Mouse (Mus musculus) intestine, embryonic 14.5 days (tissue): Measurements from ENCODE around the gene Ankdd1b. TPM values are rescaled to one million over a fixed set of nuclear protein-coding genes. Genes with fewer than 3 reads are reported as not detected.

ENCODE experiments used
- ATAC-seq: fragments of 200-750 bp; cut with Nextera tagmentation; replicated peaks from 2 replicates; pipeline ENCODE4 v1.8.0; 2017; ENCODE audit warnings: low read depth, moderate number of reproducible peaks, moderate TSS enrichment, moderate library complexity; ENCODE audit not compliant: low FRiP score, low TSS enrichment
- DNase-seq: peaks from one replicate; pipeline ENCODE4 v3.0.0-alpha.2; 2018; ENCODE audit warnings: low spot score
- H3K27ac ChIP-seq: fragments of 300-500 bp; sonication (generic); 2 replicates; pipeline ENCODE4 v1.5.1; 2014; ENCODE audit warnings: low read depth, mild to moderate bottlenecking, control low read depth
- H3K27me3 ChIP-seq: fragments of 300-500 bp; sonication (generic); replicated peaks from 2 replicates; pipeline ENCODE4 v1.6.1; 2014; ENCODE audit warnings: low read length, control low read depth; ENCODE audit not compliant: control insufficient read depth, insufficient read depth
- H3K36me3 ChIP-seq: fragments of 300-500 bp; sonication (generic); 2 replicates; pipeline ENCODE4 v1.6.1; 2014; ENCODE audit warnings: low read length, control low read depth; ENCODE audit not compliant: control insufficient read depth, insufficient read depth
- H3K4me1 ChIP-seq: fragments of 300-500 bp; sonication (generic); replicated peaks from 2 replicates; pipeline ENCODE4 v1.6.1; 2014; ENCODE audit warnings: low read length, control low read depth, mixed read lengths; ENCODE audit not compliant: control insufficient read depth, insufficient read depth
- H3K4me2 ChIP-seq: fragments of 300-500 bp; sonication (generic); 2 replicates; pipeline ENCODE4 v1.6.1; 2014; ENCODE audit warnings: low read length
- H3K4me3 ChIP-seq: fragments of 300-500 bp; sonication (generic); 2 replicates; pipeline ENCODE4 v1.5.1; 2014; ENCODE audit warnings: low read depth, low read length, control low read depth, mixed read lengths
- H3K9ac ChIP-seq: fragments of 300-500 bp; sonication (generic); 2 replicates; pipeline ENCODE4 v1.6.1; 2014; ENCODE audit warnings: mild to moderate bottlenecking, low read length
- H3K9me3 ChIP-seq: fragments of 300-500 bp; sonication (generic); 2 replicates; pipeline ENCODE4 v1.6.1; 2016; ENCODE audit warnings: low read length, control low read depth; ENCODE audit not compliant: control insufficient read depth
- WGBS: fragments of 180-500 bp; shearing (Covaris S2); extraction: QIAGEN DNeasy Blood & Tissue Kit; methylation state at CpG from one replicate; pipeline ENCODE4 v1.1.7; 2014; 5-methylcytosine and 5-hydroxymethylcytosine counted together
- polyA plus RNA-seq: library from polyadenylated mRNA; unstranded; fragments of >200 nt; fragmentation: Nextera tagmentation; extraction: Ambion mirVana; gene quantifications from 2 replicates; pipeline ENCODE4 v1.2.1, GENCODE M21; 2014

The Ankdd1b gene
- polyA plus RNA-seq, 1 experiment from 2014 or later = 0.23 TPM

DNA sequence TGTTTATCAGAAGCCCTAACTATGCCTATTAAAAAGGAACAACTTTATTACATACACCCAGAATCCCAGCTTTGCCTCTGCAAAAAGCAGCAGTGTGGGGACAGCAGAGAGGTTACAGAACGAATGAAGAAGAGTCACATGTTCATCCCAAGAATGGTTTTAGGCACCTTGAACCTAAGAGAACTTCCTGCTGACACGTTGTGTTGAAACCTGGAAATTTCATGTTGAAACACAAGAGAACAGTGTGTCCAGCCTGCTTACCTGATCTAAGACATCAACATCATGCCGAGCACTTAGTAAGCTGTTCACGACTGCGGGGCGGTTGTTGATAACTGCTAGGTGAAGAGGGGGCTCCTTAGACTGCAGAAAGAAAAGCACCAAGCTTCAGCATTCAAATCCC is 38.0 kb downstream of the Ankdd1b start:
- H3K9ac ChIP-seq = no peak overlapping the region
- 78% methylated on average over 6 of the region's 6 CpGs for WGBS
- peaks cover 37% of the 10 kb centered on the region for H3K4me1 ChIP-seq
- H3K4me2 ChIP-seq = no peak overlapping the region
- no peaks in the 10 kb centered on the region for H3K36me3 ChIP-seq
- H3K4me3 ChIP-seq = no peak overlapping the region
- H3K27me3 ChIP-seq = no peaks in the 10 kb centered on the region
- no peaks in the 10 kb centered on the region for H3K9me3 ChIP-seq
- DNase-seq (no peak), ATAC-seq (no peak)
- H3K27ac ChIP-seq = 0 out of 2 replicates have a peak overlapping the region, but pooled peaks have one; percentile 34

DNA sequence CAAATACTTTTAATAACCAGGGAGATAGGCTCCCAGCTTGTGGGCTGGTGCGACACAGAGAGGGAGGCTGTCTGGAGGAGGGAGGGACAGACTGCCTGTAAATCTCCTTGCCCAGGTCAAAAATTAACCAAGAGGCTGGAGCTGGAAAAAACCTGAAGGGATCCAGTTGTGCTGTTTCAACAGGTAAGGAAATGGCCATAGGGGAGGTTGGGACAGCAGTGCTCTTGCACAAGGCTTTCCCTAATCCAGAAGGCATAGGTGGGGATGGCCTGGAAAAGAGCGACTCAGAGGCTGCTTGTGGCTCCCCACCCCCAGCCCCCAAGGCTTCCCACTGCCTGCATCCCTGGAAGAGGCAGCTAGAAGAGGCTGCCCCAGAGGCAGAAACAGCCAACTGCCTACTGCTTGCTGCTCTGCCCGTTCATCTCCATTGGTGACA is 38.6 kb downstream of the Ankdd1b start:
- H3K4me1 ChIP-seq = peaks cover 37% of the 10 kb centered on the region
- no peaks in the 10 kb centered on the region for H3K36me3 ChIP-seq
- peak; percentile 59 for DNase-seq
- peak; percentile 74 for ATAC-seq
- WGBS = 40% methylated on average over 3 of the region's 3 CpGs
- H3K27me3 ChIP-seq = no peaks in the 10 kb centered on the region
- H3K27ac ChIP-seq = 0 out of 2 replicates have a peak overlapping the region, but pooled peaks have one; percentile 34
- no peak overlapping the region for H3K4me3 ChIP-seq
- no peak overlapping the region for H3K9ac ChIP-seq
- H3K4me2 ChIP-seq = 0 out of 2 replicates have a peak overlapping the region, but pooled peaks have one; percentile 26
- no peaks in the 10 kb centered on the region for H3K9me3 ChIP-seq

GRCm38 (mm10) chr13:96431595-96432156 is 39.3 kb downstream of the Ankdd1b start:
- 24% methylated on average over 12 of the region's 12 CpGs for WGBS
- Histone ChIP-seq H3K9me3 (no peaks in the 10 kb centered on the region), H3K4me2 (peak overlapping the region; percentile 26), H3K9ac (no peak overlapping the region), H3K27me3 (no peaks in the 10 kb centered on the region), H3K36me3 (no peaks in the 10 kb centered on the region), H3K4me3 (no peak overlapping the region), H3K4me1 (peaks cover 37% of the 10 kb centered on the region), H3K27ac (no peak overlapping the region)
- peak; percentile 81 for ATAC-seq
- peak; percentile 94 for DNase-seq

DNA sequence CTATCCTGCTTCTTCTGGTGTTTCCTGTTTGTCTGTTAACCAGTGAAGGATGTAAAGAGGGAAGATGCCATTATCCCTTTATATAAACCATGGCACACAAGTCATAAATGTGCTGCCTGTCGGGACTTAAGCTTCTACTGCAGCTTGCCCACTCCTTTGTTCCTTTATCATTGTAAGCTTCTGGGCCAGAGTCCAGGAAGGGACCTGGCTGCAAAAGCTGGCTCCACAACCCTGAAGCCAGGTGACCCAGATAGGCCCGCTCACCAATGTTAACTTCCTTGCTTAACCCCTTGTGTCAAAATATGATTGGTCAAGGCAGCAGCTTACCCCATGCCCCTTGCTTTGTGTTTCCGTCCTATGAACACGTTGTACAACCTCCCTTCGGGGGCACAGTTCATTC is 42.5 kb downstream of the Ankdd1b start:
- ATAC-seq (no peak), DNase-seq (no peak)
- H3K27me3 ChIP-seq = no peaks in the 10 kb centered on the region
- H3K4me3 ChIP-seq = no peak overlapping the region
- no peak overlapping the region for H3K27ac ChIP-seq
- H3K4me2 ChIP-seq = no peak overlapping the region
- WGBS = 72% methylated on average over 5 of the region's 5 CpGs
- no peak overlapping the region for H3K9ac ChIP-seq
- no peaks in the 10 kb centered on the region for H3K9me3 ChIP-seq
- H3K36me3 ChIP-seq = no peaks in the 10 kb centered on the region
- H3K4me1 ChIP-seq = peaks cover 18% of the 10 kb centered on the region

DNA sequence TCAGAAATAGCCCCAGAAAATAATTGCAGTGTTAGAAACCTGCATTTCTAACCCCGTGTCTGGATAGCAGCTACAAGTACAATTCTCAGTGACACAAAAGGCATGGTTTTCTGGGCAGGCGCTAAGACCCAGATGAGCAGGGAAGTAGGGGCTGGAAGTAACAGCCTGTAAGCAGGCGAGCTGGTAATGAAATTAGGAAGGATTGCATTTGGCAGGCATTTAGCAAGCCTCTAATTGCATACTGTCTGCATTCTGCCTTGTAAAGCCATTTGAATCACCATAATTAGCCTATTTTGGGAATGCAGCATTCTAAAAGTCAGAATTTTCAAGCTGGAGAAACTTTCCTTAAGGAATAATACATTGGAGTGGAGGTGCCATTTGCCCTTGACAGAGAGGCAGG is 45.0 kb downstream of the Ankdd1b start:
- 63% methylated on average over 3 of the region's 3 CpGs for WGBS
- no peak overlapping the region for H3K4me3 ChIP-seq
- no peaks in the 10 kb centered on the region for H3K36me3 ChIP-seq
- no peak overlapping the region for H3K9ac ChIP-seq
- H3K4me2 ChIP-seq = no peak overlapping the region
- H3K27ac ChIP-seq = no peak overlapping the region
- no peaks in the 10 kb centered on the region for H3K27me3 ChIP-seq
- no peaks in the 10 kb centered on the region for H3K9me3 ChIP-seq
- no peak for ATAC-seq
- 0 out of 2 replicates have a peak, but pooled peaks cover 5% of the 10 kb centered on the region for H3K4me1 ChIP-seq
- DNase-seq = peak; percentile 45

DNA sequence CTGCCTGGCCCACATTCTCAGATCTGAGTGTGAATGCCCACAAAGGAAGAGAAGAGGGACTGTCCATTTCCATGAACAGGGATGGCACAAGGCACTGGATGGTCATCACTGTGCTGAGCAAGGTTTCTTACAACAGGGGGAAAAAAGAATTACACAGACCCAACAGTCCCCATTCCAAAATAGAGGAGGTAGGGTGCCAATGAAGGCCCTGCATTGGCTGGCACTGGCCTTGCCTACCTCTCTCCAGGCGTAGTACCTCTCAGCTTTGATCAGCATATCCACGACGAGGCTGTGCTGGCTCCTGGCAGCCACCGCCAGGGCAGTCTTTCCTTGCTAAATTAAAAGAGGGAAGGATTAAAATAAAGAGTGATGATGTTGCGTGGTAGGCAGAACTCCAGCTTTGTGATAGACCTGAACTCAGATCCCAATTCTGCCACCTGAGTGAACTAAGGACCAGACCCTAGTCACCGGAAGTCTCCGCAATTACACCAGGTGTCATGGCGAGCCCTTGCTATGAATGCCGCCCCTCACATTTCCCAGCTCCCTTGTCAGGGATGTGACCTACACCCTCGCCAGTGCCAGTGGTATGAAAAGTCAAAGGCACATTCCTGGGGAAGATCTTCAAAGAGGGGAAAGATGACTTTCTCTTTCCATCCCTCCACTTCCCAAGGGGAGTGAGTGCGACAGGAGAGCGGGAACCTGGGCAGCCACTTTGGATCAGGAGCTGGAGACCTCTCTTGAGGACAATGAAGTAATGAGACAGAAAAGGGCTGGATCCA is 46.3 kb downstream of the Ankdd1b start:
- Histone ChIP-seq H3K27me3 (no peaks in the 10 kb centered on the region), H3K9ac (no peak overlapping the region), H3K9me3 (no peaks in the 10 kb centered on the region), H3K4me3 (no peak overlapping the region), H3K4me1 (no peaks in the 10 kb centered on the region), H3K4me2 (no peak overlapping the region), H3K27ac (no peak overlapping the region), H3K36me3 (no peaks in the 10 kb centered on the region)
- 92% methylated on average over 12 of the region's 12 CpGs for WGBS
- DNase-seq (peak; percentile 28), ATAC-seq (no peak)

GRCm38 (mm10) chr13:96421230-96421629 is 49.8 kb downstream of the Ankdd1b start:
- ATAC-seq = no peak
- no peak for DNase-seq
- Histone ChIP-seq H3K27me3 (no peaks in the 10 kb centered on the region), H3K9me3 (no peaks in the 10 kb centered on the region), H3K27ac (no peak overlapping the region), H3K4me2 (no peak overlapping the region), H3K4me1 (no peaks in the 10 kb centered on the region), H3K36me3 (peaks cover 12% of the 10 kb centered on the region), H3K4me3 (no peak overlapping the region), H3K9ac (no peak overlapping the region)

GRCm38 (mm10) chr13:96418487-96418886 is 52.5 kb downstream of the Ankdd1b start:
- WGBS = 90% methylated on average over 4 of the region's 4 CpGs
- Histone ChIP-seq H3K27me3 (no peaks in the 10 kb centered on the region), H3K9ac (no peak overlapping the region), H3K36me3 (peaks cover 40% of the 10 kb centered on the region), H3K9me3 (no peaks in the 10 kb centered on the region), H3K4me1 (no peaks in the 10 kb centered on the region), H3K4me3 (no peak overlapping the region), H3K4me2 (no peak overlapping the region), H3K27ac (no peak overlapping the region)
- DNase-seq = no peak
- ATAC-seq = no peak
